Mouse (Mus musculus) megakaryocyte-erythroid progenitor cell, adult 5-6 weeks (primary cell): Measurements from ENCODE around the gene Zmym1. TPM values are rescaled to one million over a fixed set of nuclear protein-coding genes. Genes with fewer than 3 reads are reported as not detected.

ENCODE experiments used
- total RNA-seq, 2 experiments: library from RNA; stranded (forward) in 1 of 2; stranded (reverse) in 1 of 2; fragments of 200-1000, 215-1000 nt in 1 of 2; fragments of >200 nt in 1 of 2; fragmentation: Nextera tagmentation in 1 of 2; gene quantifications; 2 replicates each; pipeline ENCODE4 v1.2.3; 2014 to 2017

Gene Zmym1
- total RNA-seq, 2 experiments from 2014 or later, result 13.6 to 20.0 TPM

Other genes starting within 250 kb of the Zmym1 start
- gene Zmym4, start 93.0 kb downstream of the Zmym1 start, total RNA-seq (2014; fragmentation: Nextera tagmentation), result 38.7 and 57.2 TPM in 2 replicates
- gene Zmym4, start 93.0 kb downstream of the Zmym1 start, total RNA-seq (2017), result 41.2 and 56.1 TPM in 2 replicates
- gene Sfpq, start 39.8 kb downstream of the Zmym1 start, total RNA-seq (2014; fragmentation: Nextera tagmentation), result 426 and 540 TPM in 2 replicates
- gene Sfpq, start 39.8 kb downstream of the Zmym1 start, total RNA-seq (2017), result 945 and 968 TPM in 2 replicates
- 12.3 and 17.9 TPM in 2 replicates for gene Zmym6, start 16.2 kb upstream of the Zmym1 start, total RNA-seq (2014; fragmentation: Nextera tagmentation)
- gene Zmym6, start 16.2 kb upstream of the Zmym1 start, total RNA-seq (2017), result 11.2 and 14.4 TPM in 2 replicates
- gene Tmem35b, start 62.5 kb upstream of the Zmym1 start, total RNA-seq (2014; fragmentation: Nextera tagmentation), result 5.3 and 8.9 TPM in 2 replicates
- 6.2 and 7.9 TPM in 2 replicates for gene Tmem35b, start 62.5 kb upstream of the Zmym1 start, total RNA-seq (2017)
- not detected in 2 replicates for gene Dlgap3, start 108.1 kb upstream of the Zmym1 start, total RNA-seq (2014; fragmentation: Nextera tagmentation)
- gene Dlgap3, start 108.1 kb upstream of the Zmym1 start, total RNA-seq (2017), result not detected in 2 replicates
- gene Smim12, start 182.6 kb upstream of the Zmym1 start, total RNA-seq (2014; fragmentation: Nextera tagmentation), result 22.7 and 25.5 TPM in 2 replicates
- gene Smim12, start 182.6 kb upstream of the Zmym1 start, total RNA-seq (2017), result 28.9 and 29.2 TPM in 2 replicates